Mouse (Mus musculus) heart, embryonic 12.5 days (tissue): Measurements from ENCODE around the gene 4932438A13Rik. TPM values are rescaled to one million over a fixed set of nuclear protein-coding genes. Genes with fewer than 3 reads are reported as not detected.

Experiments
- ATAC-seq: fragments of 200-750 bp; cut with Nextera tagmentation; 2 replicates; pipeline ENCODE4 v1.8.0; 2017; ENCODE audit warnings: moderate TSS enrichment, moderate library complexity; ENCODE audit not compliant: insufficient number of reproducible peaks, low FRiP score
- H3K27ac ChIP-seq: fragments of 300-500 bp; sonication (generic); 2 replicates; pipeline ENCODE4 v1.5.1; 2016; ENCODE audit warnings: mild to moderate bottlenecking, moderate library complexity; ENCODE audit not compliant: poor library complexity, severe bottlenecking
- H3K27me3 ChIP-seq: fragments of 300-500 bp; sonication (generic); replicated peaks from 2 replicates; pipeline ENCODE4 v1.6.1; 2016; ENCODE audit warnings: mild to moderate bottlenecking, moderate library complexity
- H3K36me3 ChIP-seq: fragments of 300-500 bp; sonication (generic); 2 replicates; pipeline ENCODE4 v1.6.1; 2016; ENCODE audit warnings: mild to moderate bottlenecking, moderate library complexity
- H3K4me1 ChIP-seq: fragments of 300-500 bp; sonication (generic); replicated peaks from 2 replicates; pipeline ENCODE4 v1.6.1; 2016; ENCODE audit warnings: mild to moderate bottlenecking
- H3K4me2 ChIP-seq: fragments of 300-500 bp; sonication (generic); 2 replicates; pipeline ENCODE4 v1.6.1; 2016; ENCODE audit warnings: mild to moderate bottlenecking, moderate library complexity
- H3K4me3 ChIP-seq: fragments of 300-500 bp; sonication (generic); 2 replicates; pipeline ENCODE4 v1.5.1; 2016; ENCODE audit warnings: mild to moderate bottlenecking
- H3K9ac ChIP-seq: fragments of 300-500 bp; sonication (generic); 2 replicates; pipeline ENCODE4 v1.6.1; 2016; ENCODE audit warnings: mild to moderate bottlenecking, moderate library complexity
- H3K9me3 ChIP-seq: fragments of 300-500 bp; sonication (generic); replicated peaks from 2 replicates; pipeline ENCODE4 v1.6.1; 2016; ENCODE audit warnings: mild to moderate bottlenecking, moderate library complexity
- WGBS: fragments of 180-500 bp; shearing (Covaris S2); methylation state at CpG from one replicate; pipeline ENCODE4 v1.1.7; 2016; 5-methylcytosine and 5-hydroxymethylcytosine counted together
- polyA plus RNA-seq: library from polyadenylated mRNA; unstranded; fragments of >200 nt; fragmentation: Nextera tagmentation; extraction: Ambion mirVana; gene quantifications from 2 replicates; pipeline ENCODE4 v1.2.1, GENCODE M21; 2016

4932438A13Rik gene
- polyA plus RNA-seq, 1 experiment from 2014 or later, result 34.7 TPM

GRCm38 (mm10) chr3:36836833-36837232, 26.1 kb upstream of the 4932438A13Rik start:
- Histone ChIP-seq H3K36me3 (no peaks in the 10 kb centered on the region), H3K4me1 (0 out of 2 replicates have a peak, but pooled peaks cover under 1% of the 10 kb centered on the region), H3K9ac (no peak overlapping the region), H3K9me3 (no peaks in the 10 kb centered on the region), H3K4me3 (no peak overlapping the region), H3K4me2 (no peak overlapping the region), H3K27me3 (0 out of 2 replicates have a peak, but pooled peaks cover 3% of the 10 kb centered on the region), H3K27ac (no peak overlapping the region)
- WGBS, result 84% methylated on average over 7 of the region's 7 CpGs
- no peak for ATAC-seq

GRCm38 (mm10) chr3:36840650-36841555, 22.0 kb upstream of the 4932438A13Rik start:
- Histone ChIP-seq H3K27ac (no peak overlapping the region), H3K9ac (no peak overlapping the region), H3K4me1 (no peaks in the 10 kb centered on the region), H3K27me3 (0 out of 2 replicates have a peak, but pooled peaks cover 3% of the 10 kb centered on the region), H3K4me3 (0 out of 2 replicates have a peak overlapping the region, but pooled peaks have one; percentile 10), H3K9me3 (no peaks in the 10 kb centered on the region), H3K36me3 (no peaks in the 10 kb centered on the region), H3K4me2 (peak overlapping the region; percentile 46)
- ATAC-seq, result no peak
- 20% methylated on average over 12 of the region's 12 CpGs for WGBS

GRCm38 (mm10) chr3:36853733-36854440, 9.0 kb upstream of the 4932438A13Rik start:
- no peaks in the 10 kb centered on the region for H3K36me3 ChIP-seq
- peak overlapping the region; percentile 12 for H3K4me3 ChIP-seq
- no peak overlapping the region for H3K9ac ChIP-seq
- H3K27me3 ChIP-seq, result no peaks in the 10 kb centered on the region
- peak; percentile 66 for ATAC-seq
- WGBS, result 24% methylated on average over 10 of the region's 10 CpGs
- no peak overlapping the region for H3K27ac ChIP-seq
- H3K9me3 ChIP-seq, result 0 out of 2 replicates have a peak, but pooled peaks cover 3% of the 10 kb centered on the region
- H3K4me2 ChIP-seq, result peak overlapping the region; percentile 56
- H3K4me1 ChIP-seq, result peaks cover 4% of the 10 kb centered on the region

GRCm38 (mm10) chr3:36861411-36862410, 1.2 kb upstream of the 4932438A13Rik start:
- Histone ChIP-seq H3K9ac (no peak overlapping the region), H3K4me3 (no peak overlapping the region), H3K27ac (no peak overlapping the region), H3K9me3 (0 out of 2 replicates have a peak, but pooled peaks cover 3% of the 10 kb centered on the region), H3K4me2 (no peak overlapping the region), H3K36me3 (peaks cover 16% of the 10 kb centered on the region), H3K4me1 (peaks cover 4% of the 10 kb centered on the region; the same call in 1 of the 2 replicates), H3K27me3 (no peaks in the 10 kb centered on the region)
- WGBS, result 83% methylated on average over 3 of the region's 3 CpGs
- ATAC-seq, result no peak

- Histone ChIP-seq H3K4me3 (peak overlapping the region; percentile 87), H3K4me1 (peaks cover 4% of the 10 kb centered on the region; the same call in 1 of the 2 replicates), H3K4me2 (peak overlapping the region; percentile 82), H3K27me3 (no peaks in the 10 kb centered on the region), H3K9me3 (no peaks in the 10 kb centered on the region), H3K36me3 (peaks cover 24% of the 10 kb centered on the region), H3K27ac (peak overlapping the region; percentile 84), H3K9ac (peak overlapping the region; percentile 93)
- WGBS, result 2% methylated on average over 20 of the region's 23 CpGs
- ATAC-seq, result peak; percentile 71
Observed at GRCm38 (mm10) chr3:36863427-36863826, 523 bp downstream of the 4932438A13Rik start.

- no peak for ATAC-seq
- Histone ChIP-seq H3K27ac (no peak overlapping the region), H3K36me3 (peaks cover 24% of the 10 kb centered on the region), H3K27me3 (no peaks in the 10 kb centered on the region), H3K4me2 (peak overlapping the region; percentile 82), H3K4me3 (peak overlapping the region; percentile 87), H3K4me1 (peaks cover 4% of the 10 kb centered on the region; the same call in 1 of the 2 replicates), H3K9ac (peak overlapping the region; percentile 93), H3K9me3 (no peaks in the 10 kb centered on the region)
- WGBS, result 74% methylated on average over 4 of the region's 4 CpGs
Observed at GRCm38 (mm10) chr3:36863881-36864280, 977 bp downstream of the 4932438A13Rik start.

GRCm38 (mm10) chr3:36864466-36864865, 1.6 kb downstream of the 4932438A13Rik start:
- 97% methylated on average over 4 of the region's 4 CpGs for WGBS
- H3K4me3 ChIP-seq, result no peak overlapping the region
- no peak overlapping the region for H3K9ac ChIP-seq
- H3K36me3 ChIP-seq, result peaks cover 24% of the 10 kb centered on the region
- H3K27me3 ChIP-seq, result no peaks in the 10 kb centered on the region
- no peaks in the 10 kb centered on the region for H3K9me3 ChIP-seq
- no peak overlapping the region for H3K4me2 ChIP-seq
- no peak for ATAC-seq
- H3K27ac ChIP-seq, result no peak overlapping the region
- peaks cover 4% of the 10 kb centered on the region; the same call in 1 of the 2 replicates for H3K4me1 ChIP-seq

- WGBS, result 92% methylated on average over 3 of the region's 3 CpGs
- no peak for ATAC-seq
- no peak overlapping the region for H3K4me2 ChIP-seq
- no peaks in the 10 kb centered on the region for H3K4me1 ChIP-seq
- H3K36me3 ChIP-seq, result peaks cover 16% of the 10 kb centered on the region
- H3K4me3 ChIP-seq, result no peak overlapping the region
- H3K9me3 ChIP-seq, result no peaks in the 10 kb centered on the region
- no peak overlapping the region for H3K9ac ChIP-seq
- no peak overlapping the region for H3K27ac ChIP-seq
- H3K27me3 ChIP-seq, result no peaks in the 10 kb centered on the region
Observed at GRCm38 (mm10) chr3:36905372-36905771, 42.5 kb downstream of the 4932438A13Rik start.

- no peak for ATAC-seq
- Histone ChIP-seq H3K4me3 (no peak overlapping the region), H3K36me3 (peaks cover 22% of the 10 kb centered on the region), H3K27ac (no peak overlapping the region), H3K4me1 (no peaks in the 10 kb centered on the region), H3K9ac (no peak overlapping the region), H3K4me2 (no peak overlapping the region), H3K27me3 (no peaks in the 10 kb centered on the region), H3K9me3 (no peaks in the 10 kb centered on the region)
- WGBS, result 82% methylated on average over 2 of the region's 2 CpGs
Observed at GRCm38 (mm10) chr3:36917832-36918231, 54.9 kb downstream of the 4932438A13Rik start.

- no peaks in the 10 kb centered on the region for H3K9me3 ChIP-seq
- H3K4me2 ChIP-seq, result no peak overlapping the region
- H3K27me3 ChIP-seq, result no peaks in the 10 kb centered on the region
- H3K27ac ChIP-seq, result no peak overlapping the region
- no peak overlapping the region for H3K4me3 ChIP-seq
- H3K4me1 ChIP-seq, result no peaks in the 10 kb centered on the region
- peaks cover 21% of the 10 kb centered on the region for H3K36me3 ChIP-seq
- H3K9ac ChIP-seq, result no peak overlapping the region
- WGBS, result 90% methylated on average over 4 of the region's 4 CpGs
- no peak for ATAC-seq
Observed at GRCm38 (mm10) chr3:36918322-36918721, 55.4 kb downstream of the 4932438A13Rik start.
